Mouse (Mus musculus) testis, adult 2 months (tissue): ENCODE results near the gene Smim14.

ENCODE experiments used
- CTCF ChIP-seq: fragments of 200-500 bp; IDR thresholded peaks from 2 replicates; pipeline ENCODE4 v1.5.1; 2012; ENCODE audit warnings: low read depth, mild to moderate bottlenecking, inconsistent platforms, low read length, moderate library complexity; ENCODE audit not compliant: control insufficient read depth, insufficient read depth, insufficient replicate concordance
- POLR2A ChIP-seq: fragments of 200-500 bp; IDR thresholded peaks from 2 replicates; pipeline ENCODE4 v1.6.1; 2012; ENCODE audit warnings: low read depth, mild to moderate bottlenecking, inconsistent platforms, low read length, moderate library complexity; ENCODE audit not compliant: control insufficient read depth

- TF ChIP-seq CTCF (no peak), POLR2A (no peak)
Measured at GRCm38 (mm10) chr5:65539786-65540185, 2.8 kb upstream of the Smim14 start.
